Mouse (Mus musculus) ES-Bruce4 (cell line): ENCODE measurements around the gene Slc23a2. TPM values are rescaled to one million over a fixed set of nuclear protein-coding genes. Genes with fewer than 3 reads are reported as not detected.

ENCODE experiments used
- H3K27ac ChIP-seq: 2 replicates; pipeline ENCODE4 v1.5.1; 2012; ENCODE audit warnings: low read length, inconsistent platforms; ENCODE audit not compliant: insufficient read depth
- H3K27me3 ChIP-seq: 2 replicates; pipeline ENCODE4 v1.6.1; 2012; ENCODE audit warnings: mild to moderate bottlenecking, low read length, inconsistent platforms; ENCODE audit not compliant: control insufficient read depth, poor library complexity, insufficient read depth, severe bottlenecking
- H3K36me3 ChIP-seq: 2 replicates; pipeline ENCODE4 v1.6.1; 2012; ENCODE audit warnings: inconsistent platforms, mild to moderate bottlenecking, low read length, moderate library complexity; ENCODE audit not compliant: control insufficient read depth, poor library complexity, insufficient read depth, severe bottlenecking
- H3K4me1 ChIP-seq: one replicate; pipeline ENCODE4 v1.8.1; 2011; ENCODE audit warnings: low read length; ENCODE audit not compliant: control insufficient read depth, insufficient read depth
- H3K4me3 ChIP-seq: 2 replicates; pipeline ENCODE4 v1.5.1; 2011; ENCODE audit warnings: low read depth, mild to moderate bottlenecking, low read length
- H3K9ac ChIP-seq: 2 replicates; pipeline ENCODE4 v1.6.1; 2012; ENCODE audit warnings: low read depth, mild to moderate bottlenecking, inconsistent platforms; ENCODE audit not compliant: poor library complexity, severe bottlenecking
- H3K9me3 ChIP-seq: replicated peaks from 2 replicates; pipeline ENCODE4 v1.6.1; 2012; ENCODE audit warnings: mild to moderate bottlenecking, low read length, inconsistent platforms; ENCODE audit not compliant: control insufficient read depth, poor library complexity, insufficient read depth, severe bottlenecking
- CTCF ChIP-seq: IDR thresholded peaks from one replicate; pipeline ENCODE4 v1.8.1; 2011; ENCODE audit warnings: low read depth, low read length
- EP300 ChIP-seq: IDR thresholded peaks from 2 replicates; pipeline ENCODE4 v1.6.1; 2011; ENCODE audit warnings: low read depth, low read length; ENCODE audit not compliant: insufficient read depth
- POLR2A ChIP-seq: IDR thresholded peaks from one replicate; pipeline ENCODE4 v1.8.1; 2011; ENCODE audit warnings: low read length; ENCODE audit not compliant: insufficient read depth
- polyA plus RNA-seq: library from polyadenylated mRNA; stranded (reverse); fragments of >200 nt; gene quantifications from 2 replicates; pipeline ENCODE4 v1.2.4, GENCODE M21; 2011; ENCODE audit warnings: low read depth; ENCODE audit not compliant: missing spikeins, insufficient read depth, insufficient read length

Gene Slc23a2
- polyA plus RNA-seq, 1 experiment = 20.8 TPM

GRCm38 (mm10) chr2:132139099-132139498 lies 5.8 kb downstream of the Slc23a2 start:
- Histone ChIP-seq H3K36me3 (no peaks in the 10 kb centered on the region), H3K4me1 (peaks cover 6% of the 10 kb centered on the region), H3K27me3 (no peaks in the 10 kb centered on the region), H3K9ac (no peak overlapping the region), H3K4me3 (no peak overlapping the region), H3K9me3 (no peaks in the 10 kb centered on the region), H3K27ac (no peak overlapping the region)
- peak; percentile 32 for TF ChIP-seq CTCF
- no peak for TF ChIP-seq EP300
- TF ChIP-seq POLR2A = no peak

- no peak for TF ChIP-seq CTCF
- no peak for TF ChIP-seq EP300
- TF ChIP-seq POLR2A = no peak
Measured at GRCm38 (mm10) chr2:132135876-132136637, 8.9 kb downstream of the Slc23a2 start.

GRCm38 (mm10) chr2:132134758-132135157 lies 10.2 kb downstream of the Slc23a2 start:
- Histone ChIP-seq H3K4me1 (peaks cover 4% of the 10 kb centered on the region), H3K9ac (no peak overlapping the region)

More at GRCm38 (mm10) chr2:132135876-132136637, 8.9 kb downstream of the Slc23a2 start:
- no peak overlapping the region for H3K27ac ChIP-seq
- H3K4me1 ChIP-seq = peaks cover 6% of the 10 kb centered on the region
- H3K4me3 ChIP-seq = no peak overlapping the region
- no peaks in the 10 kb centered on the region for H3K27me3 ChIP-seq
- H3K9me3 ChIP-seq = no peaks in the 10 kb centered on the region
- H3K9ac ChIP-seq = no peak overlapping the region
- H3K36me3 ChIP-seq = no peaks in the 10 kb centered on the region

GRCm38 (mm10) chr2:132133436-132133835 lies 11.5 kb downstream of the Slc23a2 start:
- no peak for TF ChIP-seq CTCF
- no peak for TF ChIP-seq POLR2A
- no peak for TF ChIP-seq EP300
- H3K27me3 ChIP-seq = no peaks in the 10 kb centered on the region
- H3K36me3 ChIP-seq = no peaks in the 10 kb centered on the region
- H3K9ac ChIP-seq = no peak overlapping the region
- H3K27ac ChIP-seq = peak overlapping the region; percentile 69
- H3K9me3 ChIP-seq = no peaks in the 10 kb centered on the region
- peaks cover 4% of the 10 kb centered on the region for H3K4me1 ChIP-seq
- H3K4me3 ChIP-seq = no peak overlapping the region

More at GRCm38 (mm10) chr2:132134758-132135157, 10.2 kb downstream of the Slc23a2 start:
- H3K9me3 ChIP-seq = no peaks in the 10 kb centered on the region
- H3K4me3 ChIP-seq = no peak overlapping the region
- no peak overlapping the region for H3K27ac ChIP-seq
- no peak for TF ChIP-seq EP300
- no peak for TF ChIP-seq POLR2A
- no peak for TF ChIP-seq CTCF
- no peaks in the 10 kb centered on the region for H3K27me3 ChIP-seq
- H3K36me3 ChIP-seq = no peaks in the 10 kb centered on the region

GRCm38 (mm10) chr2:132131266-132131665 lies 13.6 kb downstream of the Slc23a2 start:
- peak overlapping the region; percentile 52 for H3K4me3 ChIP-seq

GRCm38 (mm10) chr2:132129980-132130379 lies 14.9 kb downstream of the Slc23a2 start:
- H3K4me3 ChIP-seq = no peak overlapping the region
- H3K36me3 ChIP-seq = no peaks in the 10 kb centered on the region
- peaks cover 4% of the 10 kb centered on the region for H3K4me1 ChIP-seq
- no peak overlapping the region for H3K27ac ChIP-seq
- no peaks in the 10 kb centered on the region for H3K27me3 ChIP-seq
- no peaks in the 10 kb centered on the region for H3K9me3 ChIP-seq
- no peak overlapping the region for H3K9ac ChIP-seq
- TF ChIP-seq CTCF (no peak), POLR2A (no peak), EP300 (no peak)

More at GRCm38 (mm10) chr2:132131266-132131665, 13.6 kb downstream of the Slc23a2 start:
- TF ChIP-seq EP300 (no peak), CTCF (no peak), POLR2A (no peak)
- H3K4me1 ChIP-seq = peaks cover 4% of the 10 kb centered on the region
- H3K9ac ChIP-seq = 0 out of 2 replicates have a peak overlapping the region, but pooled peaks have one; percentile 42
- no peaks in the 10 kb centered on the region for H3K36me3 ChIP-seq
- H3K9me3 ChIP-seq = no peaks in the 10 kb centered on the region
- no peaks in the 10 kb centered on the region for H3K27me3 ChIP-seq
- 0 out of 2 replicates have a peak overlapping the region, but pooled peaks have one; percentile 42 for H3K27ac ChIP-seq
